Mouse (Mus musculus) small intestine, adult 10 weeks (tissue): Measurements from ENCODE around the gene Lce1b. TPM values are rescaled to one million over a fixed set of nuclear protein-coding genes. Genes with fewer than 3 reads are reported as not detected.

Experiments
- polyA plus RNA-seq: library from polyadenylated mRNA; stranded (reverse); fragments of 350-450 nt; fragmentation: Illumina TruSeq; extraction: RNeasy Lipid Tissue Mini Kit (QIAGEN cat#74804); gene quantifications from one replicate; pipeline ENCODE4 v1.2.3, GENCODE M21; 2014; ENCODE audit warnings: low replicate concordance

The Lce1b gene
- not detected for polyA plus RNA-seq

GRCm38 (mm10) chr3:92656826-92657225 is at the start of gene Lce1b:
Gene Lce1b (minus strand): TSS chr3:92656926.

GRCm38 (mm10) chr3:92687110-92687509 is 30.4 kb upstream of the Lce1b start, which contains the start of gene Lce1d:
Gene Lce1d (minus strand): TSS chr3:92687210.

DNA sequence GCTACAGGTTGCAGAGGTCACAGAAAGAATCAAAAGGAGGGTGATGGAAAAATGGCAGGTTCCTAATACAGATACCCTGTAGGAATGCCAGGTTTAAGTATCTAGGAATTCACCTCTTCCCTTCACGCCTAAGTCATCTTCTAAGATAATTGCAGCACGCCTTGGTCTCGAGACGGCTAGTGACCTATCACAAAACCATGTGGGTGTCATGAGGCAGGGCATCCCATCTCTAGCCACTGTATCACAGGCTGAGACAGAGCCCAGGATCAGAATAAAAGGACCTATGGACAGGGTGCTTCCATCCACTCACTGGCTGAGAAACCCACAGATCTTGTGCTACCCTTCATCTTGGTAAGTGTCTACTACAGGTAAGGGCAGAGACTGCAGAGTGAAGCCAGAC is 22.2 kb upstream of the Lce1b start, which contains the start of gene Lce1c:
Gene Lce1c (plus strand): TSS at position 301 of the 400 bp plus-strand sequence.

GRCm38 (mm10) chr3:92670215-92670614 is 13.5 kb upstream of the Lce1b start, which contains the start of gene Lce1a2:
Gene Lce1a2 (minus strand): TSS chr3:92670315.

GRCm38 (mm10) chr3:92648207-92648606 is 8.5 kb downstream of the Lce1b start, which contains the start of gene Lce1a1:
Gene Lce1a1 (minus strand): TSS chr3:92648307.

GRCm38 (mm10) chr3:92621560-92621959 is 35.2 kb downstream of the Lce1b start, which contains the start of gene Lce6a:
Gene Lce6a (minus strand): TSS chr3:92621660.

DNA sequence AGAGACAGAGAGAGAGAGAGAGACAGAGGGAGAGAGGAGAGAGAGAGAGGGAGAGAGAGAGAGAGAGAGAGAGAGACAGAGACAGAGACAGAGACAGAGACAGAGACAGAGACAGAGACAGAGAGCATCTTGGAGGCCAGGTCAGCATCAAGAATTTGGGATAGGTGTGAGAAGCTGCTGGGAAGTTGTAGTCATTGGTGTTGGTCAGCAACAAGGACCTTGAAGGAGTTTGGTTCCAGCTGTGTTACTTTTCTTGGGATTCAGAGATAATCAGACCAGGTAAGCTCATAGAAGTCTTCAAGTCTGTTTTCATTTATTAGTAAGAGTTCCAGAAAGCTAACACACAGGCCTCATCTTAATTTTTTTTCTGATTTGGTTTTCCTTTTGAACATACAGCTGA is 49.3 kb downstream of the Lce1b start, which contains the start of gene 2210017I01Rik:
Gene 2210017I01Rik (minus strand): TSS at position 101 of the 400 bp plus-strand sequence.

Other genes with a start within 250 kb of the Lce1b start
- not detected for gene Sprr2i, start 248.9 kb downstream of the Lce1b start, polyA plus RNA-seq
- not detected for gene Sprr2j-ps, start 238.8 kb downstream of the Lce1b start, polyA plus RNA-seq
- 5.0 TPM for gene Gm9774, start 227.5 kb downstream of the Lce1b start, polyA plus RNA-seq
- gene Sprr2k, start 224.3 kb downstream of the Lce1b start, polyA plus RNA-seq = not detected
- gene Sprr1b, start 218.1 kb downstream of the Lce1b start, polyA plus RNA-seq = not detected
- gene Sprr3, start 198.2 kb downstream of the Lce1b start, polyA plus RNA-seq = not detected
- 1.4 TPM for gene Sprr1a, start 171.0 kb downstream of the Lce1b start, polyA plus RNA-seq
- gene Sprr4, start 156.4 kb downstream of the Lce1b start, polyA plus RNA-seq = not detected
- gene 2310046K23Rik, start 122.4 kb downstream of the Lce1b start, polyA plus RNA-seq = not detected
- not detected for gene Ivl, start 83.2 kb downstream of the Lce1b start, polyA plus RNA-seq
- gene Smcp, start 67.9 kb downstream of the Lce1b start, polyA plus RNA-seq = 0.93 TPM
- gene 2210017I01Rik, start 49.4 kb downstream of the Lce1b start, polyA plus RNA-seq = not detected
- not detected for gene Lce6a, start 35.3 kb downstream of the Lce1b start, polyA plus RNA-seq
- not detected for gene Lce1a1, start 8.6 kb downstream of the Lce1b start, polyA plus RNA-seq
- not detected for gene Lce1a2, start 13.4 kb upstream of the Lce1b start, polyA plus RNA-seq
- gene Lce1c, start 22.3 kb upstream of the Lce1b start, polyA plus RNA-seq = not detected
- not detected for gene Lce1d, start 30.3 kb upstream of the Lce1b start, polyA plus RNA-seq
- not detected for gene Lce1e, start 52.1 kb upstream of the Lce1b start, polyA plus RNA-seq
- not detected for gene Lce1f, start 63.4 kb upstream of the Lce1b start, polyA plus RNA-seq
- gene Gm38119, start 82.2 kb upstream of the Lce1b start, polyA plus RNA-seq = not detected
- gene Lce1g, start 95.4 kb upstream of the Lce1b start, polyA plus RNA-seq = not detected
- gene Lce1h, start 108.1 kb upstream of the Lce1b start, polyA plus RNA-seq = not detected
- not detected for gene Lce1i, start 122.0 kb upstream of the Lce1b start, polyA plus RNA-seq
- not detected for gene Lce1j, start 133.6 kb upstream of the Lce1b start, polyA plus RNA-seq
- gene Lce1k, start 151.0 kb upstream of the Lce1b start, polyA plus RNA-seq = not detected
- gene Kprp, start 170.3 kb upstream of the Lce1b start, polyA plus RNA-seq = not detected
- not detected for gene Lce1l, start 194.4 kb upstream of the Lce1b start, polyA plus RNA-seq
- gene 2310050C09Rik, start 213.3 kb upstream of the Lce1b start, polyA plus RNA-seq = not detected